Mouse (Mus musculus) bone marrow macrophage, adult 2 months (primary cell): Measurements from ENCODE around the gene Gch1.

ENCODE experiments used
- CTCF ChIP-seq: IDR thresholded peaks from 2 replicates; pipeline ENCODE4 v1.5.1; 2012; ENCODE audit warnings: low read depth, mild to moderate bottlenecking, low read length, moderate library complexity
- POLR2A ChIP-seq: IDR thresholded peaks from 2 replicates; pipeline ENCODE4 v1.6.1; 2012; ENCODE audit warnings: mild to moderate bottlenecking, low read depth, low read length, borderline replicate concordance

DNA sequence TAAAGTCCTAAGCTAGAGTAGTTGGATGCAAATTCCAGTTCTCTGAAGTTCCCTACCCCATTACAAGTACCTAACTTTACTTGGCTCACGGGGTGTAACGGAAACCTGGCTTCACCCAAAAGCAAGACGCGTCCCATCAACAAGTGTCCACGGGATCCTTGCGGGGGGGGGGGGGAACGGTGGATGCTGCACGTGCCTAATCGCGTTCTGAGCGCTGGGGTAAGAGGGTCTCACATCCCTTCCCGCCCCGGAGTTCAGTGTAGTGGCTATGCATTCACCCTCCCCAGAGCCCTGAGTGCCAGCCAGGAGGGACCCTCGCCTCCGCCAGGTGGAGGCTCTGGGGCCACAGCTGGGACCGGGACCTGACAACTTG, 752 bp downstream of the Gch1 start:
- TF ChIP-seq CTCF = no peak
- TF ChIP-seq POLR2A = no peak
